Mouse (Mus musculus): ENCODE results near the gene Pi4ka. TPM values are rescaled to one million over a fixed set of nuclear protein-coding genes. Genes with fewer than 3 reads are reported as not detected.
A peak's percentile ranks its signal among the peaks of the same experiment; 100 is the strongest.

Gene Pi4ka
- total and polyA plus RNA-seq, 3 experiments, result 49.0 to 57.1 (median 56.4) TPM

GRCm38 (mm10) chr16:17345141-17345812 is 60.8 kb downstream of the Pi4ka start:
- H3K4me3 ChIP-seq, result no peak overlapping the region
- H3K4me1 ChIP-seq (ENCODE audit: control insufficient read depth, insufficient read depth, low read length), result no peaks in the 10 kb centered on the region
- no peaks in the 10 kb centered on the region for H3K27me3 ChIP-seq (ENCODE audit: control insufficient read depth, insufficient read depth, low read length)
- TF ChIP-seq EP300 (IDR thresholded peaks at IDR 0.05; ENCODE audit: insufficient read depth, low read depth, low read length), result no peak
- TF ChIP-seq CTCF (IDR thresholded peaks at IDR 0.05), result no peak
- no peak for TF ChIP-seq POLR2A (IDR thresholded peaks at IDR 0.05; ENCODE audit: insufficient read depth, low read depth, low read length)
- no peak overlapping the region for H3K9ac ChIP-seq (ENCODE audit: low read depth, low read length)
- H3K79me2 ChIP-seq (replicated peaks; ENCODE audit: control insufficient read depth, insufficient read depth, low read length), result no peaks in the 10 kb centered on the region
- intact Hi-C loops (cut with DNase I), result no loop called here
- no peak overlapping the region for H3K27ac ChIP-seq
- no peak for DNase-seq
- H3K36me3 ChIP-seq (ENCODE audit: control insufficient read depth, insufficient read depth, low read length), result no peaks in the 10 kb centered on the region; the same call in 1 of the 2 replicates
- WGBS, result 41% methylated on average over 8 of the region's 8 CpGs

DNA sequence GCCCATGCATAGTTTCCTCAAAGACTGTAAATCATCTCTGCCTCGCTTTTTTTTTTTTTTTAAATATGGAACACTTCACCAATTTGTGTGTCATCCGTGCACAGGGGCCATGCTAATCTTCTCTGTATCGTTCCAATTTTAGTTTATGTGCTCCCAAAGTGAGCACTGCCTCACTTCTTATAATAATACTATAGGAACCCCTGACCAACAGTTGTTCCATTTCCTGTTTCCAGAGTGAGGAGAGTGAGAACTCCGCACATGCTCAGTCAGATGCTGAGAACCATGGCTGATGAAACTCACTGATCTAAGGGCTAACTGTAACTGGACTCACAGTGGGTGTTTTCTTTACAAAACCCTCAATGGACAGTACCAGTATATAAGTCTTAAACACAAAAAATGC is 64.3 kb downstream of the Pi4ka start:
- Histone ChIP-seq H3K36me3 (ENCODE audit: control insufficient read depth, insufficient read depth, low read length) (no peaks in the 10 kb centered on the region; the same call in 1 of the 2 replicates), H3K4me1 (ENCODE audit: control insufficient read depth, insufficient read depth, low read length) (no peaks in the 10 kb centered on the region), H3K27me3 (ENCODE audit: control insufficient read depth, insufficient read depth, low read length) (no peaks in the 10 kb centered on the region), H3K9ac (ENCODE audit: low read depth, low read length) (no peak overlapping the region), H3K4me3 (no peak overlapping the region), H3K79me2 (replicated peaks; ENCODE audit: control insufficient read depth, insufficient read depth, low read length) (no peaks in the 10 kb centered on the region), H3K27ac (no peak overlapping the region)
- no peak for DNase-seq
- whole genome bisulfite sequencing, result 74% methylated on average over 4 of the region's 4 CpGs
- TF ChIP-seq CTCF (IDR thresholded peaks at IDR 0.05) (no peak), EP300 (IDR thresholded peaks at IDR 0.05; ENCODE audit: insufficient read depth, low read depth, low read length) (no peak), POLR2A (IDR thresholded peaks at IDR 0.05; ENCODE audit: insufficient read depth, low read depth, low read length) (no peak)
- intact Hi-C loops (cut with DNase I), result no loop called here

- WGBS, result 87% methylated on average over 2 of the region's 2 CpGs
- Histone ChIP-seq H3K36me3 (ENCODE audit: control insufficient read depth, insufficient read depth, low read length) (no peaks in the 10 kb centered on the region; the same call in 1 of the 2 replicates), H3K4me3 (no peak overlapping the region), H3K79me2 (replicated peaks; ENCODE audit: control insufficient read depth, insufficient read depth, low read length) (no peaks in the 10 kb centered on the region), H3K4me1 (ENCODE audit: control insufficient read depth, insufficient read depth, low read length) (no peaks in the 10 kb centered on the region), H3K27me3 (ENCODE audit: control insufficient read depth, insufficient read depth, low read length) (no peaks in the 10 kb centered on the region), H3K9ac (ENCODE audit: low read depth, low read length) (no peak overlapping the region), H3K27ac (no peak overlapping the region)
- intact Hi-C loops (cut with DNase I), result no loop called here
- DNase-seq, result no peak
- TF ChIP-seq EP300 (IDR thresholded peaks at IDR 0.05; ENCODE audit: insufficient read depth, low read depth, low read length) (no peak), CTCF (IDR thresholded peaks at IDR 0.05) (no peak), POLR2A (IDR thresholded peaks at IDR 0.05; ENCODE audit: insufficient read depth, low read depth, low read length) (no peak)
Measured at GRCm38 (mm10) chr16:17340705-17341104, 65.4 kb downstream of the Pi4ka start.

DNA sequence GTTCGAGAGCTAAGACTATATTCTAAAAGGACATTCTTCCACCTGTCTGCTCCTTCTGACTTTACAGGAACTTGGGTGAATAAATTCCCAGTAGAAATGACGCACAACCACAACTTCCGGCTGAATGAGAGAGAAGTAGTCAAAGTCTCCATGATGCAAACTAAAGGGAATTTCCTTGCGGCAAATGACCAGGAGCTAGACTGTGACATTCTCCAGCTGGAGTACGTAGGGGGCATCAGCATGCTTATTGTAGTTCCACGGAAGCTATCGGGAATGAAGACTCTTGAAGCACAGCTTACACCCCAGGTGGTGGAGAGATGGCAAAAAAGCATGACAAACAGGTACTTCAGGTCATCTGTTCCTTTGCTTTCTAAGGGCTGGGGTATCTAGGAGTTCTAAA is 66.4 kb downstream of the Pi4ka start:
- H3K4me1 ChIP-seq (ENCODE audit: control insufficient read depth, insufficient read depth, low read length), result no peaks in the 10 kb centered on the region
- H3K27me3 ChIP-seq (ENCODE audit: control insufficient read depth, insufficient read depth, low read length), result no peaks in the 10 kb centered on the region
- TF ChIP-seq CTCF (IDR thresholded peaks at IDR 0.05) (no peak), POLR2A (IDR thresholded peaks at IDR 0.05; ENCODE audit: insufficient read depth, low read depth, low read length) (no peak), EP300 (IDR thresholded peaks at IDR 0.05; ENCODE audit: insufficient read depth, low read depth, low read length) (no peak)
- H3K36me3 ChIP-seq (ENCODE audit: control insufficient read depth, insufficient read depth, low read length), result no peaks in the 10 kb centered on the region
- no peak for DNase-seq
- H3K9ac ChIP-seq (ENCODE audit: low read depth, low read length), result no peak overlapping the region
- WGBS, result 73% methylated on average over 7 of the region's 7 CpGs
- no peak overlapping the region for H3K4me3 ChIP-seq
- no peak overlapping the region for H3K27ac ChIP-seq
- H3K79me2 ChIP-seq (replicated peaks; ENCODE audit: control insufficient read depth, insufficient read depth, low read length), result no peaks in the 10 kb centered on the region
- intact Hi-C loops (cut with DNase I), result no loop called here

DNA sequence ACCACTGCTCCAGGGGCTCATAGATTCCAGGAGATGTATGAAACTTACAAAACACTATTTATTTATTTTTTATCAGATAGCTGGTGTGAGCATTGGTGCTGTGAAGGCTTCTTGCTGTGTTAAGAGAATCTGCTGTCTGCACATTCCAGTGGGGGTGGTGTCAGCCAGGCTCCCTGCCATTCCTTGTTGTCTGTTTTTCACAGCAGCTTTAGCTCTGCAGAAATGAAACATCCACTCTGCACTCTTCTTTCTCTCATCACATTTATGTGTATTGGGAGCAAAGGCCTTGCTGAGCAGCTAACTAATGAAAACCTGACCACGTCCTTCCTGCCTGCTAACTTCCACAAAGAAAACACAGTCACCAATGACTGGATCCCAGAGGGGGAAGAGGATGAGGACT is 70.0 kb downstream of the Pi4ka start:
- no peak overlapping the region for H3K9ac ChIP-seq (ENCODE audit: low read depth, low read length)
- no peaks in the 10 kb centered on the region for H3K4me1 ChIP-seq (ENCODE audit: control insufficient read depth, insufficient read depth, low read length)
- no peak overlapping the region for H3K27ac ChIP-seq
- 72% methylated on average over 1 of the region's 1 CpGs for WGBS
- H3K36me3 ChIP-seq (ENCODE audit: control insufficient read depth, insufficient read depth, low read length), result no peaks in the 10 kb centered on the region
- DNase-seq, result peak in 1 of 2 experiments; percentile 13
- intact Hi-C loops (cut with DNase I), result no loop called here
- no peaks in the 10 kb centered on the region for H3K27me3 ChIP-seq (ENCODE audit: control insufficient read depth, insufficient read depth, low read length)
- H3K4me3 ChIP-seq, result no peak overlapping the region
- no peaks in the 10 kb centered on the region for H3K79me2 ChIP-seq (replicated peaks; ENCODE audit: control insufficient read depth, insufficient read depth, low read length)
- TF ChIP-seq CTCF (IDR thresholded peaks at IDR 0.05) (no peak), EP300 (IDR thresholded peaks at IDR 0.05; ENCODE audit: insufficient read depth, low read depth, low read length) (no peak), POLR2A (IDR thresholded peaks at IDR 0.05; ENCODE audit: insufficient read depth, low read depth, low read length) (no peak)

- intact Hi-C loops (cut with DNase I), result no loop called here
Measured at GRCm38 (mm10) chr16:17334574-17334973, 71.5 kb downstream of the Pi4ka start.

More at GRCm38 (mm10) chr16:17334574-17334973, 71.5 kb downstream of the Pi4ka start:
- no peak overlapping the region for H3K4me3 ChIP-seq
- no peak overlapping the region for H3K9ac ChIP-seq (ENCODE audit: low read depth, low read length)
- no peaks in the 10 kb centered on the region for H3K27me3 ChIP-seq (ENCODE audit: control insufficient read depth, insufficient read depth, low read length)
- TF ChIP-seq EP300 (IDR thresholded peaks at IDR 0.05; ENCODE audit: insufficient read depth, low read depth, low read length) (no peak), CTCF (IDR thresholded peaks at IDR 0.05) (no peak), POLR2A (IDR thresholded peaks at IDR 0.05; ENCODE audit: insufficient read depth, low read depth, low read length) (no peak)
- DNase-seq, result no peak
- H3K79me2 ChIP-seq (replicated peaks; ENCODE audit: control insufficient read depth, insufficient read depth, low read length), result no peaks in the 10 kb centered on the region
- no peaks in the 10 kb centered on the region for H3K36me3 ChIP-seq (ENCODE audit: control insufficient read depth, insufficient read depth, low read length)
- no peak overlapping the region for H3K27ac ChIP-seq
- H3K4me1 ChIP-seq (ENCODE audit: control insufficient read depth, insufficient read depth, low read length), result no peaks in the 10 kb centered on the region

Measured in heart, adult 2 months (tissue).